Mouse (Mus musculus) hindbrain, postnatal 0 days (tissue): ENCODE measurements around the gene 9230112D13Rik. TPM values are rescaled to one million over a fixed set of nuclear protein-coding genes. Genes with fewer than 3 reads are reported as not detected.
A peak's percentile ranks its signal among the peaks of the same experiment; 100 is the strongest.

Experiments
- ATAC-seq: fragments of 200-750 bp; cut with Nextera tagmentation; 2 replicates; pipeline ENCODE4 v1.8.0; 2017; ENCODE audit warnings: mild to moderate bottlenecking, moderate TSS enrichment, moderate library complexity
- DNase-seq: peaks from one replicate; pipeline ENCODE4 v3.0.0-alpha.2; 2015; ENCODE audit warnings: low spot score
- H3K27ac ChIP-seq: fragments of 300-500 bp; sonication (generic); 2 replicates; pipeline ENCODE4 v1.5.1; 2014; ENCODE audit warnings: mild to moderate bottlenecking
- H3K27me3 ChIP-seq: fragments of 300-500 bp; sonication (generic); 2 replicates; pipeline ENCODE4 v1.6.1; 2014; ENCODE audit warnings: low read length, mixed read lengths; ENCODE audit not compliant: insufficient read depth
- H3K36me3 ChIP-seq: fragments of 300-500 bp; sonication (generic); 2 replicates; pipeline ENCODE4 v1.6.1; 2014; ENCODE audit warnings: low read length, mixed read lengths; ENCODE audit not compliant: insufficient read depth
- H3K4me1 ChIP-seq: fragments of 300-500 bp; sonication (generic); 2 replicates; pipeline ENCODE4 v1.6.1; 2014; ENCODE audit warnings: antibody characterized with exemption, low read length, mixed read lengths; ENCODE audit not compliant: insufficient read depth
- H3K4me2 ChIP-seq: fragments of 300-500 bp; sonication (generic); 2 replicates; pipeline ENCODE4 v1.6.1; 2014; ENCODE audit warnings: low read depth, mild to moderate bottlenecking, low read length, moderate library complexity, mixed read lengths
- H3K4me3 ChIP-seq: fragments of 300-500 bp; sonication (generic); 2 replicates; pipeline ENCODE4 v1.5.1; 2014; ENCODE audit warnings: low read length
- H3K9ac ChIP-seq: fragments of 300-500 bp; sonication (generic); replicated peaks from 2 replicates; pipeline ENCODE4 v1.6.1; 2014; ENCODE audit warnings: mild to moderate bottlenecking, low read length, moderate library complexity, mixed read lengths
- H3K9me3 ChIP-seq: fragments of 300-500 bp; sonication (generic); 2 replicates; pipeline ENCODE4 v1.6.1; 2016; ENCODE audit warnings: low read length, mixed read lengths
- CTCF ChIP-seq: IDR thresholded peaks from 2 replicates; pipeline ENCODE4 v1.5.1; 2016; ENCODE audit warnings: antibody characterized with exemption, control low read depth, low read depth
- WGBS: fragments of 180-500 bp; shearing (Covaris S2); extraction: QIAGEN DNeasy Blood & Tissue Kit; methylation state at CpG from one replicate; pipeline ENCODE4 v1.1.7; 2014; 5-methylcytosine and 5-hydroxymethylcytosine counted together
- polyA plus RNA-seq: library from polyadenylated mRNA; unstranded; fragments of >200 nt; fragmentation: Nextera tagmentation; extraction: Ambion mirVana; gene quantifications from 2 replicates; pipeline ENCODE4 v1.2.1, GENCODE M21; 2015
- total RNA-seq: library from RNA; depleted of rRNA; stranded (reverse); fragments of >200 nt; gene quantifications from 2 replicates; pipeline ENCODE4 v1.2.3, GENCODE M21; 2014

Gene 9230112D13Rik
- total and polyA plus RNA-seq, 2 experiments from 2014 or later = not detected

- no peak overlapping the region for H3K4me3 ChIP-seq
- no peak for TF ChIP-seq CTCF
- H3K36me3 ChIP-seq = no peaks in the 10 kb centered on the region
- 90% methylated on average over 8 of the region's 8 CpGs for WGBS
- no peak overlapping the region for H3K27ac ChIP-seq
- H3K27me3 ChIP-seq = no peaks in the 10 kb centered on the region
- no peaks in the 10 kb centered on the region for H3K4me1 ChIP-seq
- no peak overlapping the region for H3K4me2 ChIP-seq
- no peaks in the 10 kb centered on the region for H3K9me3 ChIP-seq
- ATAC-seq = no peak
- no peak overlapping the region for H3K9ac ChIP-seq
- DNase-seq = no peak
Measured at GRCm38 (mm10) chr14:34517959-34518544, 4.5 kb downstream of the 9230112D13Rik start.

- WGBS = 89% methylated on average over 10 of the region's 10 CpGs
- Histone ChIP-seq H3K4me2 (no peak overlapping the region), H3K9me3 (no peaks in the 10 kb centered on the region), H3K9ac (no peak overlapping the region), H3K36me3 (no peaks in the 10 kb centered on the region), H3K27ac (no peak overlapping the region), H3K4me1 (no peaks in the 10 kb centered on the region), H3K4me3 (no peak overlapping the region), H3K27me3 (no peaks in the 10 kb centered on the region)
- DNase-seq = no peak
- ATAC-seq = no peak
- no peak for TF ChIP-seq CTCF
Measured at GRCm38 (mm10) chr14:34516960-34517577, 5.5 kb downstream of the 9230112D13Rik start.

- H3K4me2 ChIP-seq = no peak overlapping the region
- TF ChIP-seq CTCF = no peak
- no peak overlapping the region for H3K4me3 ChIP-seq
- no peaks in the 10 kb centered on the region for H3K36me3 ChIP-seq
- no peaks in the 10 kb centered on the region for H3K9me3 ChIP-seq
- no peaks in the 10 kb centered on the region for H3K27me3 ChIP-seq
- no peaks in the 10 kb centered on the region for H3K4me1 ChIP-seq
- no peak for ATAC-seq
- no peak overlapping the region for H3K27ac ChIP-seq
- no peak for DNase-seq
- 89% methylated on average over 5 of the region's 5 CpGs for WGBS
- H3K9ac ChIP-seq = no peak overlapping the region
Measured at GRCm38 (mm10) chr14:34515860-34516259, 6.7 kb downstream of the 9230112D13Rik start.

GRCm38 (mm10) chr14:34514120-34514519, 8.5 kb downstream of the 9230112D13Rik start:
- DNase-seq (no peak), ATAC-seq (no peak)
- Histone ChIP-seq H3K4me3 (no peak overlapping the region), H3K9me3 (no peaks in the 10 kb centered on the region), H3K4me1 (no peaks in the 10 kb centered on the region), H3K4me2 (no peak overlapping the region), H3K9ac (no peak overlapping the region), H3K27ac (no peak overlapping the region), H3K27me3 (no peaks in the 10 kb centered on the region), H3K36me3 (no peaks in the 10 kb centered on the region)
- peak; percentile 11; the same call in 1 of the 2 replicates for TF ChIP-seq CTCF
- 28% methylated on average over 6 of the region's 6 CpGs for WGBS

- no peak for DNase-seq
- Histone ChIP-seq H3K36me3 (no peaks in the 10 kb centered on the region), H3K4me2 (no peak overlapping the region), H3K27me3 (no peaks in the 10 kb centered on the region), H3K9me3 (no peaks in the 10 kb centered on the region), H3K27ac (no peak overlapping the region), H3K9ac (no peak overlapping the region), H3K4me1 (peaks cover 7% of the 10 kb centered on the region; the same call in 1 of the 2 replicates), H3K4me3 (no peak overlapping the region)
- TF ChIP-seq CTCF = no peak
- no peak for ATAC-seq
- 91% methylated on average over 4 of the region's 4 CpGs for WGBS
Measured at GRCm38 (mm10) chr14:34512602-34513001, 10.0 kb downstream of the 9230112D13Rik start.

GRCm38 (mm10) chr14:34511901-34512300, 10.7 kb downstream of the 9230112D13Rik start:
- Histone ChIP-seq H3K27ac (no peak overlapping the region), H3K4me2 (no peak overlapping the region), H3K9me3 (no peaks in the 10 kb centered on the region), H3K4me3 (no peak overlapping the region), H3K27me3 (no peaks in the 10 kb centered on the region), H3K36me3 (no peaks in the 10 kb centered on the region), H3K9ac (no peak overlapping the region), H3K4me1 (peaks cover 7% of the 10 kb centered on the region; the same call in 1 of the 2 replicates)
- no peak for ATAC-seq
- no peak for DNase-seq
- TF ChIP-seq CTCF = no peak
- WGBS = 81% methylated on average over 11 of the region's 11 CpGs

GRCm38 (mm10) chr14:34508842-34509439, 13.7 kb downstream of the 9230112D13Rik start:
- H3K4me3 ChIP-seq = no peak overlapping the region
- DNase-seq = no peak
- peaks cover 7% of the 10 kb centered on the region; the same call in 1 of the 2 replicates for H3K4me1 ChIP-seq
- no peaks in the 10 kb centered on the region for H3K36me3 ChIP-seq
- H3K9me3 ChIP-seq = no peaks in the 10 kb centered on the region
- H3K9ac ChIP-seq = no peak overlapping the region
- 34% methylated on average over 7 of the region's 7 CpGs for WGBS
- no peak overlapping the region for H3K27ac ChIP-seq
- 0 out of 2 replicates have a peak, but pooled peaks have one; percentile 33 for ATAC-seq
- no peak for TF ChIP-seq CTCF
- no peak overlapping the region for H3K4me2 ChIP-seq
- no peaks in the 10 kb centered on the region for H3K27me3 ChIP-seq
